Mouse (Mus musculus) neural tube, embryonic 13.5 days (tissue): ENCODE data around the gene Hoxd13. TPM values are rescaled to one million over a fixed set of nuclear protein-coding genes. Genes with fewer than 3 reads are reported as not detected.

Experiments
- ATAC-seq: fragments of 200-750 bp; cut with Nextera tagmentation; 2 replicates; pipeline ENCODE4 v1.8.0; 2017; ENCODE audit warnings: low read depth, mild to moderate bottlenecking, moderate TSS enrichment, moderate library complexity
- H3K27ac ChIP-seq: fragments of 300-500 bp; sonication (generic); replicated peaks from 2 replicates; pipeline ENCODE4 v1.5.1; 2015; ENCODE audit warnings: moderate library complexity, mild to moderate bottlenecking, inconsistent platforms
- H3K27me3 ChIP-seq: fragments of 300-500 bp; sonication (generic); 2 replicates; pipeline ENCODE4 v1.6.1; 2015; ENCODE audit warnings: mild to moderate bottlenecking, inconsistent platforms
- H3K36me3 ChIP-seq: fragments of 300-500 bp; sonication (generic); 2 replicates; pipeline ENCODE4 v1.6.1; 2015; ENCODE audit warnings: mild to moderate bottlenecking, inconsistent platforms
- H3K4me1 ChIP-seq: fragments of 300-500 bp; sonication (generic); replicated peaks from 2 replicates; pipeline ENCODE4 v1.6.1; 2015; ENCODE audit warnings: inconsistent platforms
- H3K4me2 ChIP-seq: fragments of 300-500 bp; sonication (generic); 2 replicates; pipeline ENCODE4 v1.6.1; 2015; ENCODE audit warnings: inconsistent platforms, mild to moderate bottlenecking, moderate library complexity
- H3K4me3 ChIP-seq: fragments of 300-500 bp; sonication (generic); 2 replicates; pipeline ENCODE4 v1.5.1; 2015; ENCODE audit warnings: mild to moderate bottlenecking, inconsistent platforms
- H3K9ac ChIP-seq: fragments of 300-500 bp; sonication (generic); 2 replicates; pipeline ENCODE4 v1.6.1; 2015; ENCODE audit warnings: moderate library complexity, mild to moderate bottlenecking, inconsistent platforms
- H3K9me3 ChIP-seq: fragments of 300-500 bp; sonication (generic); 2 replicates; pipeline ENCODE4 v1.6.1; 2016; ENCODE audit warnings: inconsistent platforms
- WGBS: fragments of 180-500 bp; shearing (Covaris S2); methylation state at CpG from one replicate; pipeline ENCODE4 v1.1.7; 2015; 5-methylcytosine and 5-hydroxymethylcytosine counted together
- polyA plus RNA-seq: library from polyadenylated mRNA; unstranded; fragments of >200 nt; fragmentation: Nextera tagmentation; extraction: Ambion mirVana; gene quantifications from 2 replicates; pipeline ENCODE4 v1.2.1, GENCODE M21; 2015

Hoxd13 gene
- polyA plus RNA-seq, 1 experiment from 2014 or later: 0.10 TPM

DNA sequence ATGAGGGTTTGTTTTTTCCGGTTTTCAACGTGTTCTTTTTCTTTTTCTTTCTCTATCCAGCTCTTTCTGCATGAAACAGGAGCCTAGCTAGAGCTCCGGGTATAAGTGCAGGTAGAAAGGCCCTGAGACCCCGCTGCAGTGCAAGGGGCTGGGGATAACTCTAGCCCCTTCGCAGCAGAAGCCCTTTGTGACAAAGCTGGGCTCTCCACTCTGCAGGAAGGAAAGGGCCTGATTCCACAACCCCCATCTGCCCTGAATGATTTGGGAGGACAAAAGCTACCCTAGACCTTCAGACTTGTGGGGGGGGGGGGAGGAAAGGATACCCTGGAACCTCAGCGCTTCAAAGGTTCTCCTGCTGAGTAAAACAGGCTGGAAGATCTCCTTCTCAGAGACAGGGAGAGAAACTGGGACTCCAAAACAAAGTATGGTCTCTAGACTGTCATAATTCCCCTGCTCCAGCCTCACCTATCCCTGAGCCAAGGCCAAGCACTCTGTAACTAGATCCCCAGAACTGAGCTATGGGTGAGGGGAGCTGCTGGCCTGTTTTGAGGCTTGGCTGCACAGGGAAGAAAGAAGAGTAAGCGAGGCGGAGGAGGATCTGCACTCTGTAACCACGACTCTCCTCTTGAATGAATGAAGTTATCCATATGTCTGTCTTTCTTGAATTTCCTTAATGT is 8.4 kb downstream of the Hoxd13 start:
- Histone ChIP-seq H3K27ac (no peak overlapping the region), H3K9ac (no peak overlapping the region), H3K36me3 (no peaks in the 10 kb centered on the region), H3K9me3 (no peaks in the 10 kb centered on the region), H3K27me3 (peaks cover 100% of the 10 kb centered on the region), H3K4me3 (peak overlapping the region; percentile 14; the same call in 1 of the 2 replicates), H3K4me1 (peaks cover 8% of the 10 kb centered on the region), H3K4me2 (peak overlapping the region; percentile 29; the same call in 1 of the 2 replicates)
- WGBS: 5% methylated on average over 9 of the region's 9 CpGs
- no peak for ATAC-seq

GRCm38 (mm10) chr2:74677106-74677505 is 9.0 kb downstream of the Hoxd13 start:
- Histone ChIP-seq H3K4me3 (no peak overlapping the region), H3K27me3 (peaks cover 100% of the 10 kb centered on the region), H3K27ac (no peak overlapping the region), H3K9me3 (no peaks in the 10 kb centered on the region), H3K36me3 (no peaks in the 10 kb centered on the region), H3K4me2 (no peak overlapping the region; the same call in 1 of the 2 replicates), H3K4me1 (peaks cover 12% of the 10 kb centered on the region), H3K9ac (no peak overlapping the region)
- ATAC-seq: no peak
- 13% methylated on average over 2 of the region's 2 CpGs for WGBS

DNA sequence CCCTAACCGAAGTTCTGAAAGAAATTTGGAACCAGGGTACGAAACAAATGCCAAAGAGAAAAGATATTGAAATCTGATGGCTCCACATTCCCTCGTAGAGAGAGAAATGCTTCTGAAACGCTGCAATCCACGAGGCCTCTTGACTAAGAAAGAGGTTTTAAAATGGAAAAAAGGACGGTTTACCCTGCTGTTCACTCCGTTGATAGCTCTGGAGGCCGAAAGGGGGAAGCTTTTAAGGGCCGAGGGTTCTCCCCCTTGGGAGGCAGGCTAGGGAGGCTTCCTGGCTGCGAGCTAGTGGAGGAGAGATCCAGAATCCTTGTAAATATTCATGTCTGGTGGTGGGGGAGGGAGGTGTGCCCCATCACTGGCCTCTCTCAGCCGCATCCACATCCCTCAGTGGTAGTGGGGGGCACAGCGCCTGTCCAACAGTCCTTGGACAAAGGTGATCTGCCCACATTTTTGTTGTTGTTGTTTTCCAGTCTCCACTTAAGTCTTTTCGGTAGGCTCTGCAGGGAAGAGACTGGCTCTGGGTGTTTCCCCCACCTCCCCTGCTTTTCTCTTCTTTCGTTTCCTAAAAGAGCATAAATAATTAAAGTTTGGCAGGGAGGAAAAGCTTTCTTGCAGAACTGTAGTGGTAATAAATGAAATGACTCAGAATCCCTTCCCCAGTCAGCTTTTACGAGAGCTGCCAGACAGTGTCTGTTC is 10.9 kb downstream of the Hoxd13 start, which contains the start of gene Hoxd11:
Gene Hoxd11, plus strand, starts transcription at position 667 of the 705 bp plus-strand sequence.
- peaks cover 15% of the 10 kb centered on the region for H3K4me1 ChIP-seq
- H3K27ac ChIP-seq: peak within 1 kb of the TSS; percentile 82
- 2% methylated on average over 15 of the region's 15 CpGs for WGBS
- ATAC-seq: no peak
- no peaks in the 10 kb centered on the region for H3K36me3 ChIP-seq
- peak within 1 kb of the TSS; percentile 44 for H3K4me2 ChIP-seq
- H3K9me3 ChIP-seq: no peaks in the 10 kb centered on the region
- peak within 1 kb of the TSS; percentile 42 for H3K4me3 ChIP-seq
- H3K9ac ChIP-seq: peak within 1 kb of the TSS; percentile 75
- peaks cover 99% of the 10 kb centered on the region for H3K27me3 ChIP-seq

DNA sequence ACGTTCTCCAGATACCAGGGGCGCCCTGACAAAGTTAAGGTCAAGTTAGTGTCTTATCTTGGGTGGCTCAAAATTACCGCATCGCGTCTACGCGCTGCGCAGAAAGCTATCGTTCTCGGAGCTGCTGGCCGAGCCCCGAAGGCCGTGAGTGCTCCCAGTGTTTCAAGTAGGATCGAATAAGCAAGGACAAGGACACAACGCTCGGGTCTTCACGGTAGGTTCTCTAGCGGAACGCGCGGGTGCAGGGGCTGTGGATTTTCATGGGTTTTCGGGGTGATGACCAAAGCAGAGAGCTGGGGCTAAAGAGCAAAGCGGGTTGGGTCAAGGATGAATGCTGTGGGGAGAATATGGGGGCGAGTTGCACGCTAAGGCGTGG is 11.5 kb downstream of the Hoxd13 start:
- peak overlapping the region; percentile 44 for H3K4me2 ChIP-seq
- WGBS: under 1% methylated on average over 26 of the region's 26 CpGs
- H3K36me3 ChIP-seq: no peaks in the 10 kb centered on the region
- ATAC-seq: no peak
- H3K9me3 ChIP-seq: no peaks in the 10 kb centered on the region
- H3K27me3 ChIP-seq: peaks cover 99% of the 10 kb centered on the region
- H3K27ac ChIP-seq: peak overlapping the region; percentile 82
- peaks cover 15% of the 10 kb centered on the region for H3K4me1 ChIP-seq
- H3K9ac ChIP-seq: peak overlapping the region; percentile 75
- peak overlapping the region; percentile 42 for H3K4me3 ChIP-seq

DNA sequence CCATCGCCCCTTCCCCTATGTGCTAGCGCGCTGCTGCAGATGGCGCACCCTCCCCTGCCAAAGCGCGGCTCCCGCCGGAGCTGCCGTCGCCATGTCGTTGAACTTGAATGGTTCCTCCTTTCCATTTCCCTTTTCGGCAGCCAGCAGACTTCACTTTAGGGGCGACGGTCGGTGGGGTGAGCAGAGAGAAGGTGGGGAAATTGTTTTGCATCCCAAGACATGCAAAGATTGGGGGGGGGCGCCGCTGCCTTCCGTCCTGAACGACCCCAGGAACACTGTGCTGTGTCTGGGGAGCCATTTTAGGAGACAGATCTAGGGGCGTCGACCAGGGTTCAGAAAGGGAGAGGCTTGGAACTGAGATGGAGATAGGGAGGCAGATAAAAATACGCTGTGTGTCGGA is 11.9 kb downstream of the Hoxd13 start:
- Histone ChIP-seq H3K9ac (peak overlapping the region; percentile 75), H3K27me3 (peaks cover 99% of the 10 kb centered on the region), H3K4me1 (peaks cover 15% of the 10 kb centered on the region), H3K9me3 (no peaks in the 10 kb centered on the region), H3K4me2 (peak overlapping the region; percentile 44), H3K4me3 (peak overlapping the region; percentile 42), H3K36me3 (no peaks in the 10 kb centered on the region), H3K27ac (peak overlapping the region; percentile 82)
- WGBS: under 1% methylated on average over 23 of the region's 23 CpGs
- no peak for ATAC-seq

DNA sequence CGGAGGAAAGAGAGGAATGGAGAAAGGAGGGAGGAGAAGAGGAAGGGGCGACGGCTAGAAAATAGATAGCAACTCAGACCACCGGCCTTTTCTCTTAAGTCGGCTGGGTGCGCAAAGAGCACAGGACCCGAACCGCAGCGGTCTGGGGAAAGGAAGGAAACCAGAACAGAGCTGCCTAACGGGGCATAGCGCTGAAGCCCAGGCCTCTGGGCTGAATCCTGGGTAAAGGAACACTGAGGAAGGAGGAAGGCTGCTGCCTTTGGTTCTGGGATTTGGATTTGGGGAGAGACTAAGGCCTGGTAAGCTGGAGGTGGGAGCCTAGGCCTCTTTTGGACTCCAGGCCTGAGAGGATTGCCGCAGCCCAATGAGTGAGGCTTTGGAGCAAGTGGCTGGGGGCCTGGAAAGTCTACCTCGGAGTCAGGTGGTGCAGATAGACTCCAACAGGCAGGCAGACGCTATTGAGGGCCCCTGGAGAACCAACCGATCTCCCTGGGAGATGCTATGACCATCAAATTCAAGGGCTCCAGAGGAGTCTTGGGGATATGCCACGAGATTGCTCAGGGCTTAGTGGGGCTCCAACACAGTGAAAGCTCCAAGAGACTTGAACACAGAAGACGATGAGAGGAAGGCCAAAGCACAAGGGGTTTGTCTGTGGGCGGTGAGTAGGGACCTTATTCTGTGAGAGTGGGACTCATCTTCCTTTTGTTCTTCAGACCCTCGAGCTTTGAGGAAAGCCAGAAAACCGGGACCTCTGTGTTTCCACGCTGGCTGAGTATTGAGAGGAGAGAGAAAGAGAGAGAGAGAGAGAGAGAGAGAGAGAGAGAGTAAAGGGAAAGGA is 12.7 kb downstream of the Hoxd13 start:
- peaks cover 99% of the 10 kb centered on the region for H3K27me3 ChIP-seq
- no peak for ATAC-seq
- peak overlapping the region; percentile 44 for H3K4me2 ChIP-seq
- H3K27ac ChIP-seq: peak overlapping the region; percentile 82
- H3K9ac ChIP-seq: peak overlapping the region; percentile 75
- peak overlapping the region; percentile 42 for H3K4me3 ChIP-seq
- H3K4me1 ChIP-seq: peaks cover 12% of the 10 kb centered on the region
- H3K9me3 ChIP-seq: no peaks in the 10 kb centered on the region
- H3K36me3 ChIP-seq: no peaks in the 10 kb centered on the region
- under 1% methylated on average over 21 of the region's 21 CpGs for WGBS

DNA sequence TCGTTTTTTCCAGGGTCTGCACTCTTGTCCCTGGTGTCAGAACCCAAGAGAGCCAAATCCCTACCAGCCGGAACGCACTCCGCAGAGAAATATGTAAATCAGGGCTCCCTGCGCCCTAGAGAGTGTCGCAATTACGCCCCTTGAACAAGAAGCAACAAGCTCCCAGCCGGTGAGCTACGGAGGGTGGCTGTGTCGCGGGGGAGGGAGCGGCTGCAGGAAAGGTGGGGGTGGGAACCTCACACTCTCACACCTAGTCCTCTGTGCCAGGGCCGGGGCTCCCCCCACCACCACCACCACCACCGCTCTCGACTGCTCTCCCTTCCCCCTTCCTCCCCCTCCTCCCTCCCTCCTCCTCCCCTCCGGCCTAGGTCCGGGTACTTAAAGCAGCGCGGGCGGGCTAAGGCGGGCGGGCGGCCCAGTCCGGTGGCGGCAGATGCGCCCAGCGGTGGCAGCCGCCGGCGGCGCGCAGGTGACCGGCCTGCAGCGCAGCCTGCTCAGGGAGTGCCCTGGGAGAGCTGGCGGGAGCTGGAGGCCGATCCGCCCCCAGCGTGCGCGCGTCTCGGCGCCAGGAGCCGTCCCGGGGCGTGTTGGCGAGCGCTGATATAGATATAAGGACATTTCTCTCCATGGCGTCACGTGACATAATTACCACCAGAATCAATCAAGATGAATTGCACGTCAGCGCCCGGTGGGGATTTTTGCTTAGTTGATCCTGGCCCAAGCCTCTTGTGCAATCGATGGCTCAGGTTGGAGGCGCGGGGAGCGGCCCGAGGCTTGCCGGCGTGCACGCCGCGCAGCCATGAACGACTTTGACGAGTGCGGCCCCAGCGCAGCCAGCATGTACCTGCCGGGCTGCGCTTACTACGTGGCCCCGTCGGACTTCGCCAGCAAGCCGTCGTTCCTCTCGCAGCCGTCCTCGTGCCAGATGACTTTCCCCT is 13.8 kb downstream of the Hoxd13 start:
- under 1% methylated on average over 78 of the region's 78 CpGs for WGBS
- Histone ChIP-seq H3K4me3 (peak overlapping the region; percentile 42), H3K4me1 (peaks cover 12% of the 10 kb centered on the region), H3K9ac (peak overlapping the region; percentile 75), H3K9me3 (no peaks in the 10 kb centered on the region), H3K27me3 (peaks cover 96% of the 10 kb centered on the region), H3K27ac (peak overlapping the region; percentile 82), H3K36me3 (no peaks in the 10 kb centered on the region), H3K4me2 (peak overlapping the region; percentile 44)
- peak; percentile 47 for ATAC-seq

DNA sequence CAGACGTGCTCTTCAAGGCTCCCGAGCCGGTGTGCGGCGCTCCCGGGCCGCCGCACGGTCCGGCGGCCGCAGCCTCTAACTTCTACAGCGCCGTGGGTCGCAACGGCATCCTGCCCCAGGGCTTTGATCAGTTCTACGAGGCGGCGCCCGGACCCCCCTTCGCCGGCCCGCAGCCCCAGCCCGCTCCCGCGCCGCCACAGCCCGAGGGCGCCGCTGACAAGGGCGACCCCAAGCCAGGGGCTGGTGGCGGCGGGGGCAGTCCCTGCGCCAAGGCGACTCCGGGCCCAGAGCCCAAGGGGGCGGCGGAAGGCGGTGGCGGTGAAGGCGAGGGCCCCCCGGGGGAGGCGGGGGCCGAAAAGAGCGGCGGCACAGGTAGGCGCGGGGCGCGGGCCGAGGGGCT is 14.7 kb downstream of the Hoxd13 start:
- Histone ChIP-seq H3K4me1 (peaks cover 12% of the 10 kb centered on the region), H3K27ac (peak overlapping the region; percentile 82), H3K27me3 (peaks cover 96% of the 10 kb centered on the region), H3K36me3 (no peaks in the 10 kb centered on the region), H3K4me2 (peak overlapping the region; percentile 44), H3K9me3 (no peaks in the 10 kb centered on the region), H3K4me3 (peak overlapping the region; percentile 42), H3K9ac (peak overlapping the region; percentile 75)
- under 1% methylated on average over 37 of the region's 51 CpGs for WGBS
- no peak for ATAC-seq

DNA sequence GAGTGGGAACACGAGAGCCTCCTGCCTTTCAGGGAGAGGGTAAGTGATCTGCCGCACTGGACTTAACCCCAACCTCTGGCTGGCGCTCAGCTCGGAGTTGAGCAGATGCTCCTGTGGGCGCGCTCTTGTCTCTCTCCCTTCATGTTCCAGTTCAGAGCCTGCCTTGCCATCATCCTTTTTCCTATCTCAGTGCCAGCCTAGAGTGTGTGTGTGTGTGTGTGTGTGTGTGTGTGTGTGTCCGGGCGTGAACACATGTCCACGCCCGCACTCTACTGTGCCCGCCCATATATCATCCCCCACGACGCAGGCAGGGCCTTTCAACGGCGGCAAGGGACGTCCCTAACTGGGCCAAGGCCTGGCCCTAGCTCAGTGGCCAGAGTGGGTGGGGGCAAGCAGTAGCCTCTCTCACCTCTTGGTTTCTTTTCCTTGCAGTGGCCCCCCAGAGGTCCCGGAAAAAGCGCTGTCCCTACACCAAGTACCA is 15.4 kb downstream of the Hoxd13 start:
- H3K27me3 ChIP-seq: peaks cover 96% of the 10 kb centered on the region
- H3K9me3 ChIP-seq: no peaks in the 10 kb centered on the region
- peak overlapping the region; percentile 44 for H3K4me2 ChIP-seq
- H3K4me3 ChIP-seq: peak overlapping the region; percentile 42
- under 1% methylated on average over 18 of the region's 18 CpGs for WGBS
- no peaks in the 10 kb centered on the region for H3K36me3 ChIP-seq
- H3K4me1 ChIP-seq: peaks cover 12% of the 10 kb centered on the region
- peak overlapping the region; percentile 59; the same call in 1 of the 2 replicates for H3K27ac ChIP-seq
- H3K9ac ChIP-seq: peak overlapping the region; percentile 75
- no peak for ATAC-seq

DNA sequence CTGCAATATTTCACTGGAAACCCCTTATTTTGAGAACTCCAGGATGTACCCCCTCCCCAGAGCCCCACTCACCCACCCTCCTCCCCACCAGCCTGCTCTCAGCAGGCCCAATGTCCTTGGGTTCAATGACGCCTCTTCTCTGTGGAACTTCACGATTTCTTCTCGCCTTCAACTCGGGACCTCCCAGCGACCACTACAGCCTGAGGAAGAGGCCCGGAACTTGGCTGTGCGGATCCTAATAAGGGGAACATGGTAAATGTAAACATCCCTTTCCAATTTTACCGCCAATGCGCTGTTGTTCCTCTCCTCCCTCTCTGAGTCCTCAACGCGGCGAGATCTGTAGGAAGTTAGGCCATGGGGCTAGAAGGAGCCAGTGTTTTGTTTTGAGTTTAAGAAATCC is 16.0 kb downstream of the Hoxd13 start:
- H3K4me2 ChIP-seq: peak overlapping the region; percentile 44
- H3K27me3 ChIP-seq: peaks cover 96% of the 10 kb centered on the region
- ATAC-seq: no peak
- 3% methylated on average over 12 of the region's 12 CpGs for WGBS
- H3K9ac ChIP-seq: peak overlapping the region; percentile 75
- H3K4me3 ChIP-seq: peak overlapping the region; percentile 42
- no peaks in the 10 kb centered on the region for H3K9me3 ChIP-seq
- 0 out of 2 replicates have a peak overlapping the region, but pooled peaks have one; percentile 59 for H3K27ac ChIP-seq
- H3K4me1 ChIP-seq: peaks cover 12% of the 10 kb centered on the region
- H3K36me3 ChIP-seq: no peaks in the 10 kb centered on the region
